Mouse (Mus musculus) testis, postnatal 10 days (tissue): ENCODE results near the gene Tspan12.
"Not testable (repeated sequence)": the region's sequence is repeated elsewhere in the genome, so short reads cannot be mapped to it uniquely, and the experiment has no call there.

Source experiments
- DNase-seq: peaks from one replicate; pipeline ENCODE4 v3.0.0; 2021; ENCODE audit warnings: low spot score

Gene Tspan12

GRCm38 (mm10) chr6:21828437-21828836 lies 23.9 kb downstream of the Tspan12 start:
- DNase-seq, result no peak

- no peak for DNase-seq
Observed at GRCm38 (mm10) chr6:21828001-21828400, 24.3 kb downstream of the Tspan12 start.

- DNase-seq, result no peak
Observed at GRCm38 (mm10) chr6:21823694-21824093, 28.6 kb downstream of the Tspan12 start.

GRCm38 (mm10) chr6:21823281-21823680 lies 29.0 kb downstream of the Tspan12 start:
- no peak for DNase-seq

GRCm38 (mm10) chr6:21822721-21823134 lies 29.6 kb downstream of the Tspan12 start:
- DNase-seq, result no peak

- no peak for DNase-seq
Observed at GRCm38 (mm10) chr6:21818107-21818807, 34.1 kb downstream of the Tspan12 start.

GRCm38 (mm10) chr6:21806005-21806404 lies 46.3 kb downstream of the Tspan12 start:
- no peak for DNase-seq

- DNase-seq, result no peak
Observed at GRCm38 (mm10) chr6:21805013-21805570, 47.2 kb downstream of the Tspan12 start.

GRCm38 (mm10) chr6:21803483-21804340 lies 48.6 kb downstream of the Tspan12 start:
- DNase-seq, result no peak

GRCm38 (mm10) chr6:21798581-21798980 lies 53.7 kb downstream of the Tspan12 start:
- no peak for DNase-seq

GRCm38 (mm10) chr6:21797087-21797486 lies 55.2 kb downstream of the Tspan12 start:
- DNase-seq, result no peak

- no peak for DNase-seq
Observed at GRCm38 (mm10) chr6:21796413-21796812, 55.9 kb downstream of the Tspan12 start.

GRCm38 (mm10) chr6:21795410-21795809 lies 56.9 kb downstream of the Tspan12 start:
- no peak for DNase-seq

GRCm38 (mm10) chr6:21795072-21795407 lies 57.3 kb downstream of the Tspan12 start:
- DNase-seq, result peak; percentile 75

GRCm38 (mm10) chr6:21794337-21795071 lies 57.8 kb downstream of the Tspan12 start:
- no peak for DNase-seq

GRCm38 (mm10) chr6:21791307-21791706 lies 61.0 kb downstream of the Tspan12 start:
- no peak for DNase-seq

- no peak for DNase-seq
Observed at GRCm38 (mm10) chr6:21790550-21791086, 61.7 kb downstream of the Tspan12 start.

GRCm38 (mm10) chr6:21790036-21790435 lies 62.3 kb downstream of the Tspan12 start:
- DNase-seq, result no peak

GRCm38 (mm10) chr6:21789582-21789981 lies 62.7 kb downstream of the Tspan12 start:
- DNase-seq, result not testable (repeated sequence)

- no peak for DNase-seq
Observed at GRCm38 (mm10) chr6:21787757-21788156, 64.6 kb downstream of the Tspan12 start.

- no peak for DNase-seq
Observed at GRCm38 (mm10) chr6:21787274-21787673, 65.0 kb downstream of the Tspan12 start.
